Mouse (Mus musculus) C2C12 (cell line): ENCODE data around the gene Nxph4.

ENCODE experiments used
- CTCF ChIP-seq: IDR thresholded peaks from one replicate; pipeline ENCODE4 v1.5.1; 2011; ENCODE audit not compliant: control insufficient read depth, insufficient read depth, insufficient read length
- MAX ChIP-seq: IDR thresholded peaks from one replicate; pipeline ENCODE4 v1.6.1; 2011; ENCODE audit warnings: mild to moderate bottlenecking, control low read depth

DNA sequence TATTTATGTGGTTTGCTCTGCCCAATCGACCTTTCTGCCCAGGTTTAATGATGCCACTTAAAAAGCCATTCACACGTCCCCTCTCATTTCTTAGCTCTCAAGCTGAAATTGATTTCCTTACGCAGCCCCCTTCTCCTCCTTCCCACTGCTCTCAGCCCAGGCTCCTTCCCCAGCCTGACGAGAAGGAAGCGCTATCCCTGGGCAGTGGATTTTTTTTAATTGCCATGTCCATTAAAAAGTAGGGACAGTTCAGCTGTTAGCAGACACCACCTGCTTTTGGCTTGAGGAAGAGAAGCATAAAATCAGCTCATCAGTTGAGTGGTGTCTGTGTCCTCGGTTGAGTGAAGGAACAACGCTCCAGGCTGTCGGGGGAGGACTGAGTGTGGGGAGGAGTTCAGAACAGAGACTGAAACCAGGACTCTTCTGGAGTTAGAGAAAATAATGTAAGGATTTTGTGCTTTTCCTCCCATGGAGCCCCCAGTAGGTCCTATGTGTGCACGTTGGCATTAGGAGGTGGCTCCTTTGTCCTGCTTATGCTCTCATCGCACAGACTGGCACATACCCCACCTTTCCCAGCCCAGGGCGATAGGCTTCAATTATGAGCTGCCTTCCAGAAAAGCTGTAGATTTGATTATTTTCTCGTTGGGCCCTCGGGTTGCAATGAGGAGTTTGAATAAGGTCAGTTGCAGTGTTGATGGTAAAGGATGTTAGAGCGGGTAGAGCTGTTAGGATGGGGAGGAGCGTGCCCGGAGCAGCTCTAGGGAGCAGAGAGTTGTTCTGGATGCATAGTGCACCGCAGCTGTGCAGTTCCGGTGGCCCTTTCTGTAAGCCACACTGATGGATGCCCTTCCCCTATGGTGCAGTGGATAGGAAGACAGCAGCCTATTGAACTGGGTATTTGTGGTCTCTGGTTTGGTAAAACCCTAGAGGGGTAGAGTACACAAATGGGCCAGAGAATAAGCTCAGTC lies 43.9 kb downstream of the Nxph4 start:
- no peak for TF ChIP-seq CTCF
- TF ChIP-seq MAX = no peak
